In the genomic region with DNA sequence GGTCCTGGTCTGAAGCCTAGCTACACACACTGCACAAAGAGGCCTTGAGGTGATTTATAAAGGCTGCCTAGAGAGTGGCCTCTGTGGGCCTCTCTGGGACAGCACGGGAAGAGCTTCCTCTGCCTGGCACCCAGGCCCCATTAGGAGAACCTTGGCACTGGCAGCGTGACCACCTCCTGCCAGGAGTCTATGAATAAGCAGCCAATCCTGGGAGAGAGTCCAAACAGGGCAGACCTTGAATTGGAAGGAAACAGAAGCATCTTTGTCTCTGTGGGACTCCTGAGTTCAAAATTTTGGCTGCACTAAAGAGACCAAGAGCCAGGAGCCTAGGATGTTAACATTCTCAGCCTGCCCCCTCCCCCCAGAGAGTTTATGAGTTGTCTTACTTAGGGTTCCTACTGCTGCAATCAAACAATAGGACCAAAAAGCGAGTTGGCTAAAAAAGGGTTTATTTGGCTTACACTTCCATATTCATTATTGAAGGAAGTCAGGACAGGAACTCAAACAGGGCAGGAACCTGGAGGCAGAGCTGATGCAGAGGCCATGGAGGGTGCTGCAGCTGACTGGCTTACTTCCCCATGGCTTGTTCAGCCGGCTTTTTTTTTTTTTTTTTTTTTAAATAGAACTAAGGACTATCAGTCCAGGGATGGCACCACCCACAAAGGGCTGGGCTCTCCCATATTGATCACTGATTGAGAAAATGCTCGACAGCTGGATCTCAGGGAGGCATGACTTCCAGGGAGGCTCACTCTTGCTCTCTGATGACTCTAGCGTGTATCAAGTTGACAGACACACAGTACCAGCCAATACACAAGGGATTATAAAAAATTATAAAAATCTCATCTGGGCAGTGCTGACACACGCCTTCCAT, we compare ENCODE assay signal across 9 mouse cellular contexts. TPM values are rescaled to one million over a fixed set of nuclear protein-coding genes. Genes with fewer than 3 reads are reported as not detected.
A peak's percentile ranks its signal among the peaks of the same experiment; 100 is the strongest.
DNase-seq lines count a peak whose midpoint lies in the region; ATAC-seq lines count a peak whose summit lies in the region.
"Had no signal": no experiment of that assay in that cellular context is flagged by ENCODE, and none has a peak within 500 bp of the region (broad histone marks: within the 10 kb centered on the region; RNA-seq: fewer than 3 reads in every experiment).

No protein-coding gene starts in this region.

- H3K27me3 ChIP-seq in forebrain, embryonic 16.5 days (replicated peaks; ENCODE audit: control insufficient read depth, insufficient read depth, low read length), result no peaks in the 10 kb centered on the region
- H3K27me3 ChIP-seq in hindbrain, embryonic 15.5 days, result no peaks in the 10 kb centered on the region

- H3K36me3 ChIP-seq in forebrain, embryonic 16.5 days (ENCODE audit: control insufficient read depth, insufficient read depth), result no peaks in the 10 kb centered on the region
- H3K36me3 ChIP-seq in hindbrain, embryonic 15.5 days, result no peaks in the 10 kb centered on the region
- no peaks in the 10 kb centered on the region for H3K36me3 ChIP-seq in macrophage (ENCODE audit: inconsistent target)

- WGBS in forebrain, embryonic 16.5 days, result 38% methylated on average over 7 of the region's 7 CpGs
- 38% methylated on average over 7 of the region's 7 CpGs for WGBS in hindbrain, embryonic 15.5 days
- 48% methylated on average over 7 of the region's 7 CpGs for WGBS in macrophage (ENCODE audit: missing documents)

- peak; percentile 70 for DNase-seq in kidney, adult 18-20 months
- DNase-seq in kidney, postnatal 4 days, result no peak
- DNase-seq in adrenal gland, postnatal 25 days, result peak; percentile 82
- DNase-seq in embryo, embryonic 11 days, result no peak

- no peak overlapping the region for H3K9ac ChIP-seq in forebrain, embryonic 16.5 days (replicated peaks; ENCODE audit: low read depth, low read length)
- H3K9ac ChIP-seq in hindbrain, embryonic 15.5 days, result no peak overlapping the region

- H3K4me2 ChIP-seq in forebrain, embryonic 16.5 days (ENCODE audit: low read length), result no peak overlapping the region
- H3K4me2 ChIP-seq in hindbrain, embryonic 15.5 days, result no peak overlapping the region

- peak overlapping the region; percentile 62 for H3K27ac ChIP-seq in forebrain, embryonic 16.5 days (ENCODE audit: low read length)
- H3K27ac ChIP-seq in hindbrain, embryonic 15.5 days (replicated peaks), result peak overlapping the region; percentile 46
- H3K27ac ChIP-seq in macrophage, result peak overlapping the region; percentile 53

- peak; percentile 90 for ATAC-seq in forebrain, embryonic 16.5 days
- peak; percentile 90 for ATAC-seq in hindbrain, embryonic 15.5 days (ENCODE audit: low FRiP score, low read depth)
- ATAC-seq in activated CD4-positive, CD25-positive, alpha-beta regulatory T cell, adult 4 months, result no peak

- no peak overlapping the region for H3K4me3 ChIP-seq in forebrain, embryonic 16.5 days (replicated peaks; ENCODE audit: low read length)
- no peak overlapping the region for H3K4me3 ChIP-seq in hindbrain, embryonic 15.5 days
- no peak overlapping the region for H3K4me3 ChIP-seq in macrophage (ENCODE audit: inconsistent target)

- H3K79me2 ChIP-seq in macrophage (ENCODE audit: inconsistent target), result no peaks in the 10 kb centered on the region

- H3K9me3 ChIP-seq in forebrain, embryonic 16.5 days (ENCODE audit: control insufficient read depth, low read length), result no peaks in the 10 kb centered on the region
- H3K9me3 ChIP-seq in hindbrain, embryonic 15.5 days, result no peaks in the 10 kb centered on the region

- peaks cover 19% of the 10 kb centered on the region for H3K4me1 ChIP-seq in forebrain, embryonic 16.5 days (replicated peaks; ENCODE audit: control insufficient read depth, insufficient read depth, low read length)
- peaks cover 25% of the 10 kb centered on the region for H3K4me1 ChIP-seq in hindbrain, embryonic 15.5 days (replicated peaks)

RNA-seq across cellular contexts. Expression of gene Eno1, which starts 9.5 kb away (rescaled TPM):
- total RNA-seq in adrenal gland, postnatal 25 days (2021), result 428 and 430 TPM in 2 replicates
- polyA plus RNA-seq in forebrain, embryonic 16.5 days (2015; fragmentation: Nextera tagmentation; extraction: Ambion mirVana), result 979 and 980 TPM in 2 replicates
- 1,126 and 1,158 TPM in 2 replicates for polyA plus RNA-seq in hindbrain, embryonic 15.5 days (2015; fragmentation: Nextera tagmentation; extraction: Ambion mirVana)
- 100 to 1,000 TPM in 3 of 26 experiments, 10 to 100 TPM in 23; 12.6 to 121 (median 44.0) TPM for total RNA-seq in macrophage (2018; cell fraction: chromatin; rRNA removed)
- 100 to 1,000 TPM; 169 to 326 (median 246) TPM for total RNA-seq in macrophage (2018; cell fraction: cytosol; rRNA removed)
- total RNA-seq in macrophage (2018; cell fraction: nucleus; rRNA removed), result 100 to 1,000 TPM in 5 of 26 experiments, 10 to 100 TPM in 21; 41.3 to 178 (median 77.0) TPM
- polyA plus RNA-seq in macrophage (2018), result 167 to 467 TPM (median 266 TPM) in 3 replicates
- 100 to 1,000 TPM; 543 to 642 TPM for polyA plus RNA-seq in activated CD4-positive, CD25-positive, alpha-beta regulatory T cell, adult 4 months (2017; shearing (Covaris generic))

RNA-seq across cellular contexts. Expression of gene Car6, which starts 25.9 kb away (rescaled TPM):
- 1.1 and 1.3 TPM in 2 replicates for total RNA-seq in adrenal gland, postnatal 25 days (2021)
- not detected in 2 replicates for polyA plus RNA-seq in forebrain, embryonic 16.5 days (2015; fragmentation: Nextera tagmentation; extraction: Ambion mirVana)
- not detected in 2 replicates for polyA plus RNA-seq in hindbrain, embryonic 15.5 days (2015; fragmentation: Nextera tagmentation; extraction: Ambion mirVana)
- total RNA-seq in macrophage (2018; cell fraction: chromatin; rRNA removed), result not detected
- under 1 TPM; 0.10 to 0.88 (median 0.33) TPM for total RNA-seq in macrophage (2018; cell fraction: cytosol; rRNA removed)
- total RNA-seq in macrophage (2018; cell fraction: nucleus; rRNA removed), result 1 to 10 TPM in 1 of 26 experiments, under 1 TPM in 2, not detected in 23; 0.72 to 1.0 (median 0.83) TPM
- polyA plus RNA-seq in macrophage (2018), result 0.43 to 1.5 TPM in 2 of 3 replicates, not detected in the other
- polyA plus RNA-seq in activated CD4-positive, CD25-positive, alpha-beta regulatory T cell, adult 4 months (2017; shearing (Covaris generic)), result not detected
- total RNA-seq: neutrophil, adult 5-6 weeks had no signal

RNA-seq across cellular contexts. Expression of gene Rere, which starts 54.4 kb away (rescaled TPM):
- 158 and 177 TPM in 2 replicates for total RNA-seq in adrenal gland, postnatal 25 days (2021)
- 25.2 and 34.5 TPM in 2 replicates for polyA plus RNA-seq in forebrain, embryonic 16.5 days (2015; fragmentation: Nextera tagmentation; extraction: Ambion mirVana)
- polyA plus RNA-seq in hindbrain, embryonic 15.5 days (2015; fragmentation: Nextera tagmentation; extraction: Ambion mirVana), result 32.5 and 33.8 TPM in 2 replicates
- 100 to 1,000 TPM in 22 of 26 experiments, 10 to 100 TPM in 4; 86.1 to 283 (median 166) TPM for total RNA-seq in macrophage (2018; cell fraction: chromatin; rRNA removed)
- total RNA-seq in macrophage (2018; cell fraction: cytosol; rRNA removed), result 10 to 100 TPM; 36.3 to 98.0 (median 67.3) TPM
- total RNA-seq in macrophage (2018; cell fraction: nucleus; rRNA removed), result 100 to 1,000 TPM in 14 of 26 experiments, 10 to 100 TPM in 12; 49.7 to 195 (median 108) TPM
- 24.3 to 57.0 TPM (median 55.3 TPM) in 3 replicates for polyA plus RNA-seq in macrophage (2018)
- 10 to 100 TPM; 19.0 to 19.5 TPM for polyA plus RNA-seq in activated CD4-positive, CD25-positive, alpha-beta regulatory T cell, adult 4 months (2017; shearing (Covaris generic))

Comparison
In these comparisons a context has a peak if more than half of its experiments do, and no peak if none do; other contexts are left out.
1. DNase-seq: peak in kidney, adult 18-20 months (single experiment) and adrenal gland, postnatal 25 days (single experiment); none in kidney, postnatal 4 days (0 of 2) and embryo, embryonic 11 days (single experiment).
2. Peak in every context shown above with its lines, with median percentiles within 50 percentile points of each other: H3K27ac ChIP-seq.